Mouse (Mus musculus): ENCODE results near the gene Ddx49.

Ddx49 gene

GRCm38 (mm10) chr8:70316511-70317504 lies 14.5 kb upstream of the Ddx49 start:
- in situ Hi-C loops (cut with MseI, MboI), result no loop called here

GRCm38 (mm10) chr8:70315624-70316510 lies 13.6 kb upstream of the Ddx49 start, which contains the start of gene Cers1:
Gene Cers1, plus strand, starts transcription at chr8:70315775.
- in situ Hi-C loops (cut with MseI, MboI), result no loop called here

- in situ Hi-C loops (cut with MseI, MboI), result no loop called here
Observed at GRCm38 (mm10) chr8:70313399-70313798, 11.1 kb upstream of the Ddx49 start.

- in situ Hi-C loops (cut with MseI, MboI), result no loop called here
Observed at GRCm38 (mm10) chr8:70309311-70309710, 7.0 kb upstream of the Ddx49 start.

GRCm38 (mm10) chr8:70302901-70303300 lies 612 bp upstream of the Ddx49 start:
- in situ Hi-C loops (cut with MseI, MboI), result no loop called here

- in situ Hi-C loops (cut with MseI, MboI), result no loop called here
Observed at GRCm38 (mm10) chr8:70300881-70301280, 1.4 kb downstream of the Ddx49 start.

GRCm38 (mm10) chr8:70293988-70294405 lies 8.3 kb downstream of the Ddx49 start:
- in situ Hi-C loops (cut with MseI, MboI), result no loop called here

- in situ Hi-C loops (cut with MseI, MboI), result no loop called here
Observed at GRCm38 (mm10) chr8:70286737-70287136, 15.6 kb downstream of the Ddx49 start.

GRCm38 (mm10) chr8:70285304-70285703 lies 17.0 kb downstream of the Ddx49 start:
- in situ Hi-C loops (cut with MseI, MboI), result no loop called here

- in situ Hi-C loops (cut with MseI, MboI), result no loop called here
Observed at GRCm38 (mm10) chr8:70284421-70284820, 17.9 kb downstream of the Ddx49 start.

GRCm38 (mm10) chr8:70283136-70284077 lies 18.9 kb downstream of the Ddx49 start:
- in situ Hi-C loops (cut with MseI, MboI), result no loop called here

GRCm38 (mm10) chr8:70282603-70283135 lies 19.6 kb downstream of the Ddx49 start, which contains the start of gene Homer3:
Gene Homer3, plus strand, starts transcription at chr8:70282827.
- in situ Hi-C loops (cut with MseI, MboI), result no loop called here

- in situ Hi-C loops (cut with MseI, MboI), result no loop called here
Observed at GRCm38 (mm10) chr8:70281001-70281400, 21.3 kb downstream of the Ddx49 start.

- in situ Hi-C loops (cut with MseI, MboI), result no loop called here
Observed at GRCm38 (mm10) chr8:70279266-70279665, 23.0 kb downstream of the Ddx49 start.

- in situ Hi-C loops (cut with MseI, MboI), result no loop called here
Observed at GRCm38 (mm10) chr8:70278175-70278574, 24.1 kb downstream of the Ddx49 start.

- in situ Hi-C loops (cut with MseI, MboI), result no loop called here
Observed at GRCm38 (mm10) chr8:70276476-70276875, 25.8 kb downstream of the Ddx49 start.

- in situ Hi-C loops (cut with MseI, MboI), result no loop called here
Observed at GRCm38 (mm10) chr8:70274350-70274749, 27.9 kb downstream of the Ddx49 start.

- in situ Hi-C loops (cut with MseI, MboI), result no loop called here
Observed at GRCm38 (mm10) chr8:70272949-70273348, 29.3 kb downstream of the Ddx49 start.

- in situ Hi-C loops (cut with MseI, MboI), result no loop called here
Observed at GRCm38 (mm10) chr8:70268799-70269565, 33.3 kb downstream of the Ddx49 start.

- in situ Hi-C loops (cut with MseI, MboI), result no loop called here
Observed at GRCm38 (mm10) chr8:70268311-70268710, 34.0 kb downstream of the Ddx49 start.

All from mouse trophoblast stem cell (cell line).